Mouse (Mus musculus) frontal cortex, postnatal 10 days (tissue): ENCODE measurements around the gene Fubp1.
A peak's percentile ranks its signal among the peaks of the same experiment; 100 is the strongest.

Experiments
- DNase-seq, 2 experiments: peaks; one replicate each; pipeline ENCODE4 v3.0.0; 2022; ENCODE audit warnings: low spot score in 2 of 2, mixed read lengths in 1 of 2

Fubp1 gene

GRCm38 (mm10) chr3:152209967-152210634 lies at the start of gene Fubp1, which contains the start of gene Dnajb4:
TSS of gene Fubp1 (plus strand) at chr3:152210422.
TSS of gene Dnajb4 (minus strand) at chr3:152210302.
- DNase-seq: peak; percentile 98 to 100

- DNase-seq: no peak
Observed at GRCm38 (mm10) chr3:152160607-152161006, 49.6 kb upstream of the Fubp1 start.

- no peak for DNase-seq
Observed at GRCm38 (mm10) chr3:152163320-152163719, 46.9 kb upstream of the Fubp1 start.

GRCm38 (mm10) chr3:152165014-152165350 lies 45.2 kb upstream of the Fubp1 start:
- no peak for DNase-seq

- DNase-seq: peak in 1 of 2 experiments; percentile 38
Observed at GRCm38 (mm10) chr3:152165351-152166098, 44.7 kb upstream of the Fubp1 start.

GRCm38 (mm10) chr3:152166099-152166423 lies 44.2 kb upstream of the Fubp1 start, which contains the start of gene Gipc2:
TSS of gene Gipc2 (minus strand) at chr3:152166230.
- no peak for DNase-seq

GRCm38 (mm10) chr3:152166699-152167451 lies 43.3 kb upstream of the Fubp1 start:
- DNase-seq: no peak

- DNase-seq: no peak
Observed at GRCm38 (mm10) chr3:152168007-152168406, 42.2 kb upstream of the Fubp1 start.

- no peak for DNase-seq
Observed at GRCm38 (mm10) chr3:152170407-152170806, 39.8 kb upstream of the Fubp1 start.

GRCm38 (mm10) chr3:152171236-152171635 lies 39.0 kb upstream of the Fubp1 start:
- no peak for DNase-seq

- DNase-seq: no peak
Observed at GRCm38 (mm10) chr3:152171862-152172261, 38.4 kb upstream of the Fubp1 start.

GRCm38 (mm10) chr3:152172322-152172935 lies 37.8 kb upstream of the Fubp1 start:
- DNase-seq: no peak

- DNase-seq: no peak
Observed at GRCm38 (mm10) chr3:152178816-152179215, 31.4 kb upstream of the Fubp1 start.

- DNase-seq: no peak
Observed at GRCm38 (mm10) chr3:152179285-152179684, 30.9 kb upstream of the Fubp1 start.

GRCm38 (mm10) chr3:152180624-152181023 lies 29.6 kb upstream of the Fubp1 start:
- DNase-seq: no peak

GRCm38 (mm10) chr3:152183522-152183921 lies 26.7 kb upstream of the Fubp1 start:
- no peak for DNase-seq

GRCm38 (mm10) chr3:152186106-152186505 lies 24.1 kb upstream of the Fubp1 start:
- DNase-seq: no peak

- no peak for DNase-seq
Observed at GRCm38 (mm10) chr3:152189306-152189705, 20.9 kb upstream of the Fubp1 start.

- DNase-seq: no peak
Observed at GRCm38 (mm10) chr3:152190679-152191477, 19.3 kb upstream of the Fubp1 start.

GRCm38 (mm10) chr3:152191791-152192237 lies 18.4 kb upstream of the Fubp1 start:
- no peak for DNase-seq

- no peak for DNase-seq
Observed at GRCm38 (mm10) chr3:152192238-152192931, 17.8 kb upstream of the Fubp1 start.
